Mouse (Mus musculus): ENCODE measurements around the gene Emilin2. TPM values are rescaled to one million over a fixed set of nuclear protein-coding genes. Genes with fewer than 3 reads are reported as not detected.

Emilin2 gene
- polyA plus RNA-seq, 1 experiment, result 163 TPM

DNA sequence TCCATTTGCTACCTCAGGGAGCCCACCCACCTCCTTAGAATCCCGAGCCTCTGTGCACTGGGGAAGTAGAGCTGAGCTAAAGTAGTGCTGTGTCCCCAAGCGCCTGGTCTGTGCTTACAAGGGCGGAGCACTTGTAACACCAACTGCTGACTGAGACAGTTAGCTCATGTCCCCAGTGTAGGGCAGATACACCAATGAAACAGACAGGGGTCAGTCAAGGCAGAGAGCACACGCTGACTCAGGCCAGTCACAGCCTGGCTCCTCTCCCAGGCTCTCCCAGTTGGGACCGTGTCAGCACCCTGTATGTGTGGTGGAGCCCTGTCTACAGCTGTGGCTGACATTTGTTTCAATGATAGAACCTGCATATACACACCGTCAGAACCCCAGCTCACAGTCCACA, 25.8 kb downstream of the Emilin2 start:
- TF ChIP-seq GATA1 (IDR thresholded peaks at IDR 0.05; ENCODE audit: low read length), result no peak

- no peak for TF ChIP-seq GATA1 (IDR thresholded peaks at IDR 0.05; ENCODE audit: low read length)
Measured at GRCm38 (mm10) chr17:71284890-71285289, 26.9 kb downstream of the Emilin2 start.

- no peak for TF ChIP-seq GATA1 (IDR thresholded peaks at IDR 0.05; ENCODE audit: low read length)
Measured at GRCm38 (mm10) chr17:71283237-71283636, 28.5 kb downstream of the Emilin2 start.

- TF ChIP-seq GATA1 (IDR thresholded peaks at IDR 0.05; ENCODE audit: low read length), result no peak
Measured at GRCm38 (mm10) chr17:71282716-71283115, 29.1 kb downstream of the Emilin2 start.

- no peak for TF ChIP-seq GATA1 (IDR thresholded peaks at IDR 0.05; ENCODE audit: low read length)
Measured at GRCm38 (mm10) chr17:71277701-71278491, 33.9 kb downstream of the Emilin2 start.

DNA sequence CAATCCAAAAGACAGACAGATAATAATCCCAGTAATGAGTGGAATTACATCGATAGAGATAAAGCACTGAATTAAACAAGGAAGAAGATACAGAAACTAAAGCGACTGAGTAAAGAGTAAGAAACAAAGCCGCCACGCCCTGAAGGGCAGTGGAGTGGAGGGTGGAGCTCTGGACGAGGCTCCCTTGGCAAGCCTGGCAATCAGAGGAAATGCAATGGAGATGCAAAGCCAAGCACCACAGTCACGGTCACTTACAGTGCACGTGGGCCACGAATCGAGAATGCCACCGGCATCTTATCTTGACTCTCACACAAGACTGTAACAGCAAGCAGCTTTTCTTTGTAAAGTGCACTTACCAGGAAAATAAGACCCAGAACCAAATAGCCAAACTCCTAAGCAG, 35.0 kb downstream of the Emilin2 start:
- no peak for TF ChIP-seq GATA1 (IDR thresholded peaks at IDR 0.05; ENCODE audit: low read length)

DNA sequence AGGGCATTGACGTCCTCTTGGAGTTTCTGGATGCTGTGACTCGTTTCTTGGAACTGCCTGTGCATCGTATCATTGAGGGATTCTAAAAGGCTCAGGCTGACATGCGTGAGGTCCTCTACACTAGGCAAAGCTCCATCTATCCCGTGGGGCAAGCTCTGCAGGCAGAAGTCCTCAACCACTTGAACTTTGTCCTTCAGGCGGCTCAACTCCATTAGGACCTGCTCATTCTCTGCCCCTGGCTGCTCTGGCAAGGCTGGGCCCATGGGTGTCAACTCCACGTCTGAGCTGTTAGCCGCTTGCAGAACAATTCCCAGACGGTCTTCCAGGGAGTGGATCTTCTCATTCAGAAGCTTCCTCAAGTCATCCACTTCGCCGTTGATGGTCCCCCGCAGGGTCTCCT, 37.9 kb downstream of the Emilin2 start:
- no peak for TF ChIP-seq GATA1 (IDR thresholded peaks at IDR 0.05; ENCODE audit: low read length)

GRCm38 (mm10) chr17:71268599-71268998, 43.2 kb downstream of the Emilin2 start:
- TF ChIP-seq GATA1 (IDR thresholded peaks at IDR 0.05; ENCODE audit: low read length), result no peak

- no peak for TF ChIP-seq GATA1 (IDR thresholded peaks at IDR 0.05; ENCODE audit: low read length)
Measured at GRCm38 (mm10) chr17:71268152-71268551, 43.6 kb downstream of the Emilin2 start.

DNA sequence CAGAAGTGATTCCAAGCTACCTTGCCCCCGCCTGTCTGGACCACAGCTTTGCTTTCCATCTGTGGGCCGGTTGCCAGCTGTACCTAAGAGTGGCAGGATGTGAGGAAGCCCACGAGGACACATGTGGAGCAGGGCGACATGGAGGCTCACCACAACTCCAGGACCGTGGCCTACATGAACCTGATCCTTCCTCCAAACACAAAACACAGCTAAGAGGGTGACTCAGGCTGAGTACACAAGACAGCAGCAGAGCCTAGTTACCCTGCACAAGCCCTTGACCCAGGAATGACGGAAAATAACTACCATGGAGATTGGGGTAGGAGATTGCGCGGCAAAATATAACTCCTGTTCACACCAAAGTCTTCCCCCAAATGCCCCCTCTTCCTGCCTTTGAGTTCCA, 44.4 kb downstream of the Emilin2 start:
- TF ChIP-seq GATA1 (IDR thresholded peaks at IDR 0.05; ENCODE audit: low read length), result no peak

DNA sequence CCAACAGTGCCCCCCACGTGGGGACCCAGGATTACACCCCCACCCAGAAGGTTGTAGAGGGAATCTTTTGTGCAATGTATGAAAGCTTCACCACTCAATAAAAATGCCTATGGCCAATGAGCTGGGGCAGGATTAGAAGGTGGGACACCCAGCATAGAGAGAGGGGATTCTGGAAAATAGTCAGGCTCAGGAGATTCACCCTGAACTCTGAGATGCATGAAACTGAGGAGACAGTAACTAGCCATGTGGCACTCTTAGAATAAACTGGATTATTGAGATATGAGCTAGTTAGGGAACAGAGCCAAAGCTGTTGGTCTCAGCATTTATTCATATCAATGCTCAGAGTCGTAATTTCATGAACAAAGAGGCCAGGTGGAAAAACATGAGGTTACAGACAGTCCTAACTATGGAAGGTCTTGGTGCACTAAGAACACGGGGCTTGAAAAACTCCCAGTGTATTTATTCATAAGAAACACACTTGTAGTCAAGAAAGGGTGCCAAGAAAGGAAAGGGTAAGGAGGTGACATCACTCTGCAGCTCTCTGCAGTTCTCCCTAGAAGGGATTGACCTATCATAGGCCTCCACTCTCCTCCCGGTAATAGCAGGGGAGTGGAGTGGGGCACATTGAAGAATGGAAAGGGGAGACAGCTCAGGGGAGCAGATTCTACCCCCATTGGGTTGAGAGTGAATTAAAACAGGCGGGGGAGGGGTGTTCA, 46.3 kb downstream of the Emilin2 start:
- no peak for TF ChIP-seq GATA1 (IDR thresholded peaks at IDR 0.05; ENCODE audit: low read length)

GRCm38 (mm10) chr17:71264739-71265138, 47.0 kb downstream of the Emilin2 start:
- peak; percentile 78 for TF ChIP-seq GATA1 (IDR thresholded peaks at IDR 0.05; ENCODE audit: low read length)

- TF ChIP-seq GATA1 (IDR thresholded peaks at IDR 0.05; ENCODE audit: low read length), result no peak
Measured at GRCm38 (mm10) chr17:71263136-71263535, 48.6 kb downstream of the Emilin2 start.

DNA sequence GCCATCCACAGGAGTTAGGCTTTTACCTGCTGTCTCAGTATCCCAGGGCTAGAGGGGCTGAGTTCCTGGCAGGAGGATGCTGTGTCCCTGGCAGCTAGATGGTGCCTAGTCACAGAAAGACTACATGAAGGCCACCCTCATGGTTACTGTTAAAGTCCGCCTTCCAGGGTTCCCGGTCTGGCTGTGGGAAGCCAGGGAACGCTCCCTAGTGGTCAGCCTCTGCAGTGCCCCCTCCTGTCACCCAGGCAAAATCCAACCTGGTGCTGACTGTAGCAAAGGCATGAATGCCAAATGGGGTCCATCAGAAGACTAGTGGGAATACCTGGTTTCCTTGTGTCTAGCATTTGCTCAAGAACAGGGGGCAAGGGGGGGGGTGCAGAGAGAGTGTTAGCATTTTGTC, 51.1 kb downstream of the Emilin2 start:
- TF ChIP-seq GATA1 (IDR thresholded peaks at IDR 0.05; ENCODE audit: low read length), result no peak

DNA sequence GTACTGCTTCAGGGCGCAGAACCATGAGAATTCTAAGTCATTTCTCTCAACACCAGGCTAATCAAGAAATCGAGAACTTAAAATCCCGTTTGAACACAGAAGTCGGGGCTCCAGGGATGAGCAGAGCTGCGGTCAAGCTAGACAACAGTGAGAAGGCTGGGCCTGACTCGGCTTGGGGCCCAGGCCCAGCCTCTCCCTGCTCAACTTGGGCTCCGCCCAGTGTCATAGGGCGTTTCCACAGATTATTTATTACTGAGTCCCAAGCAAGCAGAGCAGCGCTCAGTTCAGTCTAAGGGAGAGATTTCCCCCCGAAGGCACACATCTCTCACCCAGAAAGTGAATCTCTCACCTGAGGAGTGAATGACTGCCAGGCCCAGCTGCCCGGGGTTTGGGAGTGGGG, 52.1 kb downstream of the Emilin2 start:
- TF ChIP-seq GATA1 (IDR thresholded peaks at IDR 0.05; ENCODE audit: low read length), result no peak

GRCm38 (mm10) chr17:71256806-71257536, 54.8 kb downstream of the Emilin2 start:
- TF ChIP-seq GATA1 (IDR thresholded peaks at IDR 0.05; ENCODE audit: low read length), result no peak

All from G1E-ER4 (cell line).